Mouse (Mus musculus) spleen, postnatal 14 days (tissue): ENCODE measurements around the gene Prdm9.
A peak's percentile ranks its signal among the peaks of the same experiment; 100 is the strongest.
"Not testable (repeated sequence)": the region's sequence is repeated elsewhere in the genome, so short reads cannot be mapped to it uniquely, and the experiment has no call there.

Experiments
- DNase-seq, 2 experiments: peaks; one replicate each; pipeline ENCODE4 v3.0.0; 2021 to 2022; ENCODE audit warnings: low spot score in 2 of 2

Prdm9 gene

GRCm38 (mm10) chr17:15564014-15564927, at the start of gene Prdm9:
Prdm9 (minus strand) TSS chr17:15564354.
- peak; percentile 98 to 99 for DNase-seq

- no peak for DNase-seq
Measured at GRCm38 (mm10) chr17:15599496-15599895, 35.3 kb upstream of the Prdm9 start.

- DNase-seq = no peak
Measured at GRCm38 (mm10) chr17:15591216-15591881, 27.2 kb upstream of the Prdm9 start.

- no peak for DNase-seq
Measured at GRCm38 (mm10) chr17:15588116-15588515, 24.0 kb upstream of the Prdm9 start.

GRCm38 (mm10) chr17:15585691-15586090, 21.5 kb upstream of the Prdm9 start:
- no peak for DNase-seq

GRCm38 (mm10) chr17:15583071-15583470, 18.9 kb upstream of the Prdm9 start:
- DNase-seq = no peak

- no peak for DNase-seq
Measured at GRCm38 (mm10) chr17:15580072-15580447, 15.9 kb upstream of the Prdm9 start.

GRCm38 (mm10) chr17:15579410-15580071, 15.4 kb upstream of the Prdm9 start:
- no peak for DNase-seq

GRCm38 (mm10) chr17:15577291-15577694, 13.1 kb upstream of the Prdm9 start:
- DNase-seq = peak in 1 of 2 experiments; percentile 8

GRCm38 (mm10) chr17:15575056-15575455, 10.9 kb upstream of the Prdm9 start:
- DNase-seq = no peak

GRCm38 (mm10) chr17:15566908-15567307, 2.8 kb upstream of the Prdm9 start:
- DNase-seq = no peak

GRCm38 (mm10) chr17:15564928-15565300, 760 bp upstream of the Prdm9 start:
- no peak for DNase-seq

- DNase-seq = no peak
Measured at GRCm38 (mm10) chr17:15559946-15560345, 4.2 kb downstream of the Prdm9 start.

- no peak for DNase-seq
Measured at GRCm38 (mm10) chr17:15549713-15550112, 14.4 kb downstream of the Prdm9 start.

- no peak for DNase-seq
Measured at GRCm38 (mm10) chr17:15546440-15546839, 17.7 kb downstream of the Prdm9 start.

- DNase-seq = not testable (repeated sequence)
Measured at GRCm38 (mm10) chr17:15543868-15544267, 20.3 kb downstream of the Prdm9 start.

GRCm38 (mm10) chr17:15540309-15540708, 23.8 kb downstream of the Prdm9 start:
- no peak for DNase-seq

GRCm38 (mm10) chr17:15536457-15536904, 27.7 kb downstream of the Prdm9 start:
- no peak for DNase-seq

- no peak for DNase-seq
Measured at GRCm38 (mm10) chr17:15535943-15536342, 28.2 kb downstream of the Prdm9 start.

GRCm38 (mm10) chr17:15535162-15535800, 28.9 kb downstream of the Prdm9 start:
- DNase-seq = no peak

GRCm38 (mm10) chr17:15530141-15530540, 34.0 kb downstream of the Prdm9 start:
- peak in 1 of 2 experiments; percentile 38 for DNase-seq

GRCm38 (mm10) chr17:15528887-15529286, 35.3 kb downstream of the Prdm9 start:
- no peak for DNase-seq
